Mouse (Mus musculus) hindbrain, embryonic 10.5 days (tissue): ENCODE measurements at regions not wholly inside any gene's neighbourhood (a gene's known extent, or its start where the extent isn't known, plus 50 kb on each side); places are given as distances from the start of the nearest gene placed in this dataset.
A peak's percentile ranks its signal among the peaks of the same experiment; 100 is the strongest.

Source experiments
- DNase-seq: peaks from one replicate; pipeline ENCODE4 v3.0.0-alpha.2; 2017; ENCODE audit warnings: low spot score
- H3K27ac ChIP-seq: fragments of 300-500 bp; sonication (generic); 2 replicates; pipeline ENCODE4 v1.5.1; 2016; ENCODE audit warnings: mild to moderate bottlenecking, moderate library complexity
- H3K27me3 ChIP-seq: fragments of 300-500 bp; sonication (generic); 2 replicates; pipeline ENCODE4 v1.6.1; 2016; ENCODE audit warnings: mild to moderate bottlenecking; ENCODE audit not compliant: poor library complexity, insufficient read depth, severe bottlenecking
- H3K36me3 ChIP-seq: fragments of 300-500 bp; sonication (generic); 2 replicates; pipeline ENCODE4 v1.6.1; 2016; ENCODE audit warnings: mild to moderate bottlenecking, moderate library complexity
- H3K4me1 ChIP-seq: fragments of 300-500 bp; sonication (generic); replicated peaks from 2 replicates; pipeline ENCODE4 v1.6.1; 2016; ENCODE audit warnings: mild to moderate bottlenecking
- H3K4me3 ChIP-seq: fragments of 300-500 bp; sonication (generic); 2 replicates; pipeline ENCODE4 v1.5.1; 2016; ENCODE audit warnings: mild to moderate bottlenecking, moderate library complexity
- H3K9me3 ChIP-seq: fragments of 300-500 bp; sonication (generic); 2 replicates; pipeline ENCODE4 v1.6.1; 2016; ENCODE audit warnings: mild to moderate bottlenecking, moderate library complexity
- WGBS: fragments of 180-500 bp; shearing (Covaris S2); methylation state at CpG from one replicate; pipeline ENCODE4 v1.1.7; 2016; 5-methylcytosine and 5-hydroxymethylcytosine counted together

- 92% methylated on average over 10 of the region's 10 CpGs for WGBS
- no peaks in the 10 kb centered on the region for H3K9me3 ChIP-seq
- H3K4me1 ChIP-seq = peaks cover 29% of the 10 kb centered on the region
- H3K4me3 ChIP-seq = no peak overlapping the region
- H3K27ac ChIP-seq = no peak overlapping the region
- H3K36me3 ChIP-seq = no peaks in the 10 kb centered on the region
- H3K27me3 ChIP-seq = no peaks in the 10 kb centered on the region
- no peak for DNase-seq
Observed at GRCm38 (mm10) chr10:83910649-83911370, 188.1 kb downstream of the 1500009L16Rik start.

GRCm38 (mm10) chr10:83914401-83915132 is 191.9 kb downstream of the 1500009L16Rik start:
- peak overlapping the region; percentile 87 for H3K27ac ChIP-seq
- DNase-seq = peak; percentile 73
- 0 out of 2 replicates have a peak overlapping the region, but pooled peaks have one; percentile 18 for H3K4me3 ChIP-seq
- peaks cover 37% of the 10 kb centered on the region for H3K4me1 ChIP-seq
- WGBS = 36% methylated on average over 12 of the region's 12 CpGs
- H3K36me3 ChIP-seq = no peaks in the 10 kb centered on the region
- H3K27me3 ChIP-seq = no peaks in the 10 kb centered on the region
- H3K9me3 ChIP-seq = peaks cover 4% of the 10 kb centered on the region

- 41% methylated on average over 9 of the region's 9 CpGs for WGBS
- no peaks in the 10 kb centered on the region for H3K36me3 ChIP-seq
- peaks cover 37% of the 10 kb centered on the region for H3K4me1 ChIP-seq
- no peaks in the 10 kb centered on the region for H3K27me3 ChIP-seq
- H3K27ac ChIP-seq = peak overlapping the region; percentile 87
- DNase-seq = peak; percentile 28
- 0 out of 2 replicates have a peak overlapping the region, but pooled peaks have one; percentile 18 for H3K4me3 ChIP-seq
- H3K9me3 ChIP-seq = peaks cover 10% of the 10 kb centered on the region
Observed at GRCm38 (mm10) chr10:83915133-83915730, 192.6 kb downstream of the 1500009L16Rik start.

- no peaks in the 10 kb centered on the region for H3K36me3 ChIP-seq
- H3K27ac ChIP-seq = no peak overlapping the region
- no peaks in the 10 kb centered on the region for H3K9me3 ChIP-seq
- H3K4me1 ChIP-seq = peaks cover 7% of the 10 kb centered on the region; the same call in 1 of the 2 replicates
- H3K27me3 ChIP-seq = no peaks in the 10 kb centered on the region
- H3K4me3 ChIP-seq = no peak overlapping the region
- WGBS = 82% methylated on average over 4 of the region's 4 CpGs
- DNase-seq = no peak
Observed at GRCm38 (mm10) chr10:83926990-83927389, 204.3 kb downstream of the 1500009L16Rik start.

- peaks cover 7% of the 10 kb centered on the region; the same call in 1 of the 2 replicates for H3K4me1 ChIP-seq
- 93% methylated on average over 2 of the region's 2 CpGs for WGBS
- no peak overlapping the region for H3K27ac ChIP-seq
- H3K4me3 ChIP-seq = no peak overlapping the region
- DNase-seq = no peak
- no peaks in the 10 kb centered on the region; the same call in 1 of the 2 replicates for H3K27me3 ChIP-seq
- no peaks in the 10 kb centered on the region for H3K36me3 ChIP-seq
- no peaks in the 10 kb centered on the region for H3K9me3 ChIP-seq
Observed at GRCm38 (mm10) chr10:83927554-83927953, 204.9 kb downstream of the 1500009L16Rik start.

GRCm38 (mm10) chr10:83931758-83932157 is 209.1 kb downstream of the 1500009L16Rik start:
- peak overlapping the region; percentile 23; the same call in 1 of the 2 replicates for H3K27ac ChIP-seq
- H3K9me3 ChIP-seq = no peaks in the 10 kb centered on the region
- no peaks in the 10 kb centered on the region; the same call in 1 of the 2 replicates for H3K27me3 ChIP-seq
- no peak for DNase-seq
- H3K36me3 ChIP-seq = no peaks in the 10 kb centered on the region
- peaks cover 10% of the 10 kb centered on the region; the same call in 1 of the 2 replicates for H3K4me1 ChIP-seq
- WGBS = 83% methylated on average over 3 of the region's 3 CpGs
- H3K4me3 ChIP-seq = no peak overlapping the region

GRCm38 (mm10) chr10:83933201-83933600 is 210.5 kb downstream of the 1500009L16Rik start:
- Histone ChIP-seq H3K4me1 (peaks cover 13% of the 10 kb centered on the region; the same call in 1 of the 2 replicates), H3K9me3 (no peaks in the 10 kb centered on the region), H3K4me3 (no peak overlapping the region), H3K27ac (no peak overlapping the region), H3K36me3 (no peaks in the 10 kb centered on the region), H3K27me3 (no peaks in the 10 kb centered on the region; the same call in 1 of the 2 replicates)
- no peak for DNase-seq
- WGBS = 89% methylated on average over 7 of the region's 7 CpGs

- WGBS = 70% methylated on average over 3 of the region's 3 CpGs
- no peaks in the 10 kb centered on the region for H3K9me3 ChIP-seq
- H3K4me3 ChIP-seq = no peak overlapping the region
- H3K4me1 ChIP-seq = peaks cover 13% of the 10 kb centered on the region; the same call in 1 of the 2 replicates
- H3K36me3 ChIP-seq = no peaks in the 10 kb centered on the region
- no peak overlapping the region; the same call in 1 of the 2 replicates for H3K27ac ChIP-seq
- H3K27me3 ChIP-seq = no peaks in the 10 kb centered on the region; the same call in 1 of the 2 replicates
- DNase-seq = no peak
Observed at GRCm38 (mm10) chr10:83934498-83934897, 211.8 kb downstream of the 1500009L16Rik start.

- Histone ChIP-seq H3K9me3 (no peaks in the 10 kb centered on the region), H3K27me3 (no peaks in the 10 kb centered on the region; the same call in 1 of the 2 replicates), H3K27ac (peak overlapping the region; percentile 45; the same call in 1 of the 2 replicates), H3K4me1 (peaks cover 8% of the 10 kb centered on the region; the same call in 1 of the 2 replicates), H3K4me3 (no peak overlapping the region), H3K36me3 (no peaks in the 10 kb centered on the region)
- WGBS = 76% methylated on average over 9 of the region's 9 CpGs
- DNase-seq = no peak
Observed at GRCm38 (mm10) chr10:83937168-83937567, 214.5 kb downstream of the 1500009L16Rik start.

GRCm38 (mm10) chr10:83942101-83942500 is 219.4 kb downstream of the 1500009L16Rik start:
- no peak for DNase-seq

GRCm38 (mm10) chr10:83944158-83944557 is 221.5 kb downstream of the 1500009L16Rik start:
- Histone ChIP-seq H3K4me3 (no peak overlapping the region), H3K4me1 (peaks cover 8% of the 10 kb centered on the region; the same call in 1 of the 2 replicates), H3K9me3 (no peaks in the 10 kb centered on the region), H3K27me3 (no peaks in the 10 kb centered on the region), H3K27ac (no peak overlapping the region), H3K36me3 (no peaks in the 10 kb centered on the region)
- no peak for DNase-seq
- WGBS = 85% methylated on average over 1 of the region's 1 CpGs

More at GRCm38 (mm10) chr10:83942101-83942500, 219.4 kb downstream of the 1500009L16Rik start:
- H3K36me3 ChIP-seq = no peaks in the 10 kb centered on the region
- no peak overlapping the region for H3K27ac ChIP-seq
- H3K4me3 ChIP-seq = no peak overlapping the region
- 78% methylated on average over 3 of the region's 3 CpGs for WGBS
- H3K9me3 ChIP-seq = no peaks in the 10 kb centered on the region
- H3K4me1 ChIP-seq = peaks cover 10% of the 10 kb centered on the region; the same call in 1 of the 2 replicates
- no peaks in the 10 kb centered on the region for H3K27me3 ChIP-seq

- H3K4me3 ChIP-seq = no peak overlapping the region
- H3K36me3 ChIP-seq = no peaks in the 10 kb centered on the region
- peaks cover 8% of the 10 kb centered on the region; the same call in 1 of the 2 replicates for H3K4me1 ChIP-seq
- no peaks in the 10 kb centered on the region for H3K27me3 ChIP-seq
- DNase-seq = no peak
- H3K27ac ChIP-seq = no peak overlapping the region
- 95% methylated on average over 10 of the region's 10 CpGs for WGBS
- H3K9me3 ChIP-seq = no peaks in the 10 kb centered on the region
Observed at GRCm38 (mm10) chr10:83944897-83945296, 222.2 kb downstream of the 1500009L16Rik start.
